Mouse (Mus musculus) fibroblast of lung, adult 2 months (primary cell): ENCODE results near the gene Csgalnact2.

Source experiments
- DNase-seq: peaks from one replicate; pipeline ENCODE4 v3.0.0-alpha.2; 2011; ENCODE audit warnings: low read depth

The Csgalnact2 gene

GRCm38 (mm10) chr6:118072176-118072575 is 66.8 kb downstream of the Csgalnact2 start:
- DNase-seq = no peak

- DNase-seq = no peak
Measured at GRCm38 (mm10) chr6:118071416-118071815, 67.5 kb downstream of the Csgalnact2 start.

GRCm38 (mm10) chr6:118071013-118071350 is 68.0 kb downstream of the Csgalnact2 start:
- no peak for DNase-seq

GRCm38 (mm10) chr6:118070321-118071012 is 68.5 kb downstream of the Csgalnact2 start:
- no peak for DNase-seq

- no peak for DNase-seq
Measured at GRCm38 (mm10) chr6:118067720-118068119, 71.2 kb downstream of the Csgalnact2 start.

- DNase-seq = no peak
Measured at GRCm38 (mm10) chr6:118066199-118067081, 72.5 kb downstream of the Csgalnact2 start.

- no peak for DNase-seq
Measured at GRCm38 (mm10) chr6:118065837-118066198, 73.1 kb downstream of the Csgalnact2 start.

GRCm38 (mm10) chr6:118064968-118065530 is 73.9 kb downstream of the Csgalnact2 start:
- DNase-seq = no peak

- no peak for DNase-seq
Measured at GRCm38 (mm10) chr6:118063266-118063665, 75.7 kb downstream of the Csgalnact2 start.

GRCm38 (mm10) chr6:118061266-118061665 is 77.7 kb downstream of the Csgalnact2 start:
- no peak for DNase-seq
